Mouse (Mus musculus): ENCODE results near the gene Cdkl3.

The Cdkl3 gene

DNA sequence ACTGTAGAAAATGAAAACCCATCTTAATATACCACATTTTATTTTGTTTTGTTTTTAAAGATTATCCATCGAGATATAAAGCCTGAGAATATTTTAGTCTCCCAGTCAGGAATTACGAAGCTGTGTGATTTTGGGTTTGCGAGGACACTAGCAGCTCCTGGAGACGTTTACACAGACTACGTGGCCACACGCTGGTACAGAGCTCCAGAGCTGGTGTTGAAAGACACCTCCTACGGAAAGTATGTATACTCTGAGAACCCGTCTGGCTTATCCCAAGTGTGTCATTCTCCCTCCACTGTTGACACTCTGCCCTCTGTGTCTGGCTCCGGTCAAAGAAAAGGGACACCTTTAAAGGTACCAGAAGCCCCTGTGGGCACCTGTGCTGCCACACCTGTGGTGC lies 14.2 kb downstream of the Cdkl3 start:
- DNase-seq = no peak

DNA sequence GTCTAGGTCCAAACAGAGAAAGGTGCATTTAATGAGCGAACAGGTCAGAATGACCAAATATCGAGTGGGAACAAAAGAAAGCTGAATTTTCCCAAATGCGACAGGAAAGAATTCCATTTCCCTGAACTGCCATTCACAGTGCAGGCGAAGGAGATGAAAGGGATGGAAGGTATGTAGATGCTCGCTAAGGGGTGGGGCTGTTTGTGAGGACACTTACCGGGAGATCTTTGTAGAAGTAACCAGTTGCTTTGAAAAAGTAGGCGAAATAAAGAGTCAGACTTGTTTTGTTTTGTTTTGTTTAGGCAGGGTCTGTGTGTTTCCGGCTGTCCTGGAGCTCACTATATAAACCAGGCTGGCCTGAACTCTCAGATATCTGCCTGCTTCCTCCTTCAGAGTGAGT lies 28.3 kb downstream of the Cdkl3 start:
- no peak for DNase-seq

DNA sequence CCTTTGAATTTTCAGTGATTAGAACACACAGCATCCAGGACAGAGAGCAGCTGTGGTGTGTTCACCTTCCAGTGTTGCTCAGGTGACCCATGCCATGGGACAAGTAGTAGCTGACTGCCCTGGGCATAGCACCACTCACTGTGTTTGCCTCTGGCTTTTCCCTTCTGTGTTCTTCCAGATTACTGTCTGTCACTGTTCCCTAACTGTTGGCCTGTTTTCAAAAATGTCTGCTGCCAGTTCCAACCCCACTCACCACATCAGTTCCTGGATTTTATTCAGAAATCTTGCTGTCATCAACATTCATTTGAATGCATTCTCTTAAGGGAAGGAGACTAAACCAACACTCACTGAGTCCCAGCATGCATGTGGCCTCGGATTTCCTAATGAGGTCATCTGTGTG lies 29.9 kb downstream of the Cdkl3 start:
- DNase-seq = no peak

DNA sequence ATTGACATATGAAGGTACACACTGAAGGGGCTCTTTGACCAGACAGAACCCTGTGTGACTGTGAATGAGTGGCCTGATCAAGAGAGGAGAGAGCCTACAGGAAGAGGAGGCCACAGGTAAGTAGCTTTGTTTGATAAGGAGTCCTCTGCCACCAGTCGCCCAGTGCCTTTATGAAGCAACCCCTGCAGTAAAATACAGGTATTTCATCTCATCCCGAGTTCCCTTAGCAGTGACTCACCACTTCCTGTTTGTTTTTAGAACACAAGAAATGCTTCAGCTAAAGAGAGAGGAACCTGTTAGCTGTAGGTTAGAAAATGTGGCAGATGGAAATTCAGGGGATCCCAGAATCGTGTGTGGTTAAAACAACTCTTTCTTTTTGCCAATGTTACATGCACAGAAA lies 31.9 kb downstream of the Cdkl3 start:
- DNase-seq = no peak

DNA sequence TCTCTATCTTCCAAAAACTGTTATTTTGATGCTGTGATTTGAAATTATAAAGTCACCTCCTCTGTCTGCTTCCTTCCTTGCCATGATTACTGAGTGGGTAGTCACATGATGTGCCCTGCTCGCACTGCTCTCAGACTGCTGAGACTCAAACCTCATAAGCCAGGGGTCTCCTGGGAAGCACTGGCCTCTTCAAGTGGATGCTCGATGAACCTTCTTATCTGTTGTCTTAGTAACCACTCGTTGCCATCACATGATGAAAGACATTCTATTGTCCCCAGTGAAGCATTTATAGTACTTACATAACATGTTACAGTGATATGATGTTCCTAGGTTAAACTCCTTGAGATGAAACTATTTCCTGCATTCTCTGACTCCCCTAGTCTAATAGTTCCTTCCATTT lies 33.6 kb downstream of the Cdkl3 start:
- DNase-seq = no peak

DNA sequence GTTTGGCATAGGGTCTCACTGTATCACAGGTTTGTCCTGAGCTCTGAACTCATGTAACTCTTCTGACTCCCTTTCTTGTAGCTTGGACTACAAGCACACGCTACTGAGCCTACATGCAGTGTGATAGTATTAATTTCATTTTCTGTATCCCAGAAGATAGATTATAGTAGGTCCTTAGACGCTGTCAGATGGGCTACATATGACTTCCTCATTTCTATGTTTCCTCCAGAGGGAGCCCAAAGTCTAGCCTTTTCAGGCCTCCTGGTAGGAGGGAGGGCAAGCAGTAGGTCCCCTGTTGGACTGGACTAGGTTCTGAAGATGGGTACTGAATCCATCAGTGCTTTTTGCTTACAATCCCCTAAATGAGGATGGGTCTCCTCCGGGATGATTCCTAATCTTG lies 39.2 kb downstream of the Cdkl3 start:
- no peak for DNase-seq

DNA sequence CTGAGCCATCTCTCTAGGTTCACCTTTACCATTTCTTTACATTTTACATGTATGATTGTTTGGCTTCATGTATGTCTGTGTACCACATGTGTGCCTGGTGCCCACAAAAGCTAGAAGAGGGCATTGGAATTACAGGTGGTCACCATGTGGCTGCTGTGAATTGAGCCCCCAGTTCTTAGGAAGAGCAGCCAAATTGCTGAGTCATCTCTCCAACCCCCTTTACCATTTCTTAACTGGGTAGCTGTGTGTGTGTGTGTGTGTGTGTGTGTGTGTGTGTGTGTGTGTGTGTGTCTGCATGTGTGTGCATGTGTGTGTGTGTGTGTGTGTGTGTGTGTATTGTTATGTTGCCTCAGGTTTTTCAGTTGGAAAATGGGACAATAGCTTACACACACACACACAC lies 40.1 kb downstream of the Cdkl3 start:
- DNase-seq = no peak

DNA sequence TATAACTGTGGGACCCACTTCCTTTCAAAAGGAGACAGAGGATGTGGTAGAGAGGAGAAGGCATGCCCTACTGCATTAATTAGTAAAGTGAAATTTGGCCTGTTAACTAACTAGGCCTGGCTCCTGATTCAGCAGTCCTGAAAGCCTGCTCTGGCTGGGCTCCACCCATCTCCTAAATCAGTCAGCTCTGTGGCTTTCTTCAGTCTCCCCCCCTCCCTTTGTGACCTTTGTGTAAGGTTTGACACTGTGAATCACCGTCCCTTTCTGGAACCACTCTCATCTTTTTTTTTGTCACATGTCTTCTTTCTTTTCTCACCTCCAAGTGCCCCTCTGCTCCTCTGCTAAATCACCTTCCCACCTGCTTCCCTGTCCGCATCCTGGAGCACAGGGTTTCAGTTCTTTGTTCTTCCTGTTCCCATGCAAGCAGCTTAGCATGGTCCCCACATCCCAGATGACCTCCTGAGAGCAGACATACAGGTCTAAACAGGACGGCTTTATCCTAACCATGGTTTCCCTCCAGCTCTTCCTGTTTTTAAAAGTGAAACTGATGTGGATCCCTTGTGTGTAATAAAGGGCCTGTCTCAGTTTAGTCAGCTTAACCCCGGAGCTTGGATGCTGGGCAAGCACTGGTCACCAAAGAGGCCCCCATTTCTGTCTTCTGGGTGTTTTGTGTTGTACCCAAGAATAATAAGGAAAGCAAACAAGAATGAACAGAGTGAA lies 42.6 kb downstream of the Cdkl3 start:
- DNase-seq = peak in 1 of 2 experiments; percentile 8

DNA sequence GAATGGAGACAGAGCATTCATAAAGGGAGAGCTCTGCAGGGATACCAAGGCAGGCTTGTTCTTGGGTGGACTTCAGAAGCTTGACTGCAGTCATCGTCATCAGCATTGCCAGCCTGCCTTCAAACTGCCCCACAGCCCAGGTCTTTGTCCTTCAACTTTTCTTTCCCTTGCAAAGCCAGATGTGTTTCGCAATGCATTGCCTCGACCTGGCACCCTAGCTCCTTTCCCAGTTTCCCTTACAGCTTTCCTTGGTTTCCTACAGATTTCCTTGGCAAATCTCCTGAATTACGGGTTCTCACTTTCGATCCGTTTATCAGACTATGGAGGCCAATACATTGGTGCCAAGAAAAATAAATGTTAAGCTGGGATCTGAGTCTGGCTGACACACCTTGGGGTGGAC lies 49.4 kb downstream of the Cdkl3 start:
- DNase-seq = no peak

DNA sequence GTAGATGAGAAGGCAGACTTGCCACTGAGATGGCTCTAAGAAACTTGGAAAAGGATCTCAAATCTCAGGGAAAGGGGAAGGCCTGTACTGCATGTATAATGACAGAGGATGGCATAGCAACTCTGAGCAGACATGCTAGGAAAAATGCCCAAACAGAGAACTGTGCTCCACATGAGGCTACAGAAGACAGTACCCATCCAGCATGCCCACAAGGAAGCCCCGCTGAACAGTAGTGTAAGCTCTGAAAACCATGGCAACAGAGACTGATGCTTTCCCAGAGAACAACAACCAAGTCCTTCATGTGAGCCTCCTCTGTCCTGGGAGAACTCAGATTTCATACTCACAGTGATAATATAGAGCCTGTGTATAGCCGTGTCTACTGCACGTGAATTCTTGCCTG lies 50.7 kb downstream of the Cdkl3 start:
- DNase-seq = no peak

DNA sequence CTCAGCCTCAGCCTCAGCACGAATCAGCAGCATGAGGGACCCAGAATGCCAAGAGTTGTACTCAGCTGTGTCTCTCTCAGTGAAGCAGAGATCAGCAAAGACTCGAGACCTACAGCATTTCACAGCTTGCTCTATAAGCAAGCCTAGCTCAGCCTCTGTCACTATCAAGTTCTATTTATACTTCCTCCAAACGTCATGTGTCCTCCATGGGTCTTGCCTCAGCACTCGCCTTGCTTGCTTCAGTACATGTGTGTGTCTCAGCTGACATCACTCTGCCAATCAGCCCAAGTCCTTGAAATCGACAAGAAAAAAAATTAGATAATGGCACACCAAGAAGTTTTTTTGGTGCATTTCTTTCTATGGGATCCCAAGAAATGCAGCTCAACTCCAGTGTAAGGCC lies 52.2 kb downstream of the Cdkl3 start:
- no peak for DNase-seq

DNA sequence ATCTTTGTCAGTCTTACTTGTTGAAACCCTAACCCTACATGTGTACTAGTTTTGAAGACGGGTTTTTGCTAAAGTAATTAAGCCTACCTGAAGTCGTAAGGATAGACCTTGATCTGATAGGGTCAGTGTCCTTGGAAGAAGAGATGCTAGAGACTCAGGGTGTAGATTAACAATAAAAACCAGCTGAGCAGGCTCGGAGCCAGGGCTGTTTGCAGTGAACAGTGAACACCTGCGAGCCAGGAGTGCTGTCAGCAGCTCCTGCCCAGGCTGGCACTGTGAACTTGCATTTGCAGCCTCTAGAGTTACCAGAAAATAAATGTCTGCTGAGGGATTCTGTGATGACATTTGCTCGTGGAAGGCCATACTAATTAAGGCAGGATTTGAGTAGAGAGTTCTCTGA lies 55.0 kb downstream of the Cdkl3 start:
- DNase-seq = no peak

DNA sequence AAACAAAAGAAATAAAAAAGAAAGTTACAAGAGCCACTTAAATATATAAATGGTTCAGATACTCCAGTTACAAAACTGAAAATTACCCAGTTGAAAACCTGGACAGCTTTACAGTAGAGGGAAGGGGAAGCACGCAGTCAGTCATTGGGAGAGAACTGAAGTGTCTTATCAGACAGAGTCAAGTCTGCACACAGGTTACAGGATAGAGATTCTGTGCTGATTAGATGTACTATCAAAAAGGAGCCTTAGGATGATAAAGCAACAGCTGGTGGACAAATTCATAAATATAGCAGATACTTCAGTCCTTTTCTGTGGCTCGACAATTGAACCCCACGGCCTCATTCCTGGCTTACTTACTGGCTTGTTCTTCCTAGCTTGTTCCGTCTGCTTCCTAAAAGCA lies 56.3 kb downstream of the Cdkl3 start:
- DNase-seq = no peak

DNA sequence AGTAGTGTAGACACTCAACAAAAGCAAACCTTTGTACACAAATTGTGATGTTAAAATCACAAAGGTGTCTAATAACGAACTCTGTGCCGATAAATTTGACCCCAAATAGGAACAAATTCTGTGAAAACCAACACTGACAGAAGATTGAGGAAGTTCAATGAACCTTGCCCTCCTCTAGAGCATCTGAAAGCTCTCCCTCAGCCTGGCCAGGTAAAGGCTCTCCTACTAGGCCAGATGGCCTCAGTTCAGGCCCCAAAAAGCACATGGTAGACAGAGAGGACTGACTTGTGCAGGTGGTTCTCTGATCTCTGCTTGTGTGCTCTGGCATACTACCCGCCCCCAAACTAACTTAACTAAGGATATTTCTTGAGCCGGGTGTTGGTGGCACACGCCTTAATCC lies 58.4 kb downstream of the Cdkl3 start:
- no peak for DNase-seq

DNA sequence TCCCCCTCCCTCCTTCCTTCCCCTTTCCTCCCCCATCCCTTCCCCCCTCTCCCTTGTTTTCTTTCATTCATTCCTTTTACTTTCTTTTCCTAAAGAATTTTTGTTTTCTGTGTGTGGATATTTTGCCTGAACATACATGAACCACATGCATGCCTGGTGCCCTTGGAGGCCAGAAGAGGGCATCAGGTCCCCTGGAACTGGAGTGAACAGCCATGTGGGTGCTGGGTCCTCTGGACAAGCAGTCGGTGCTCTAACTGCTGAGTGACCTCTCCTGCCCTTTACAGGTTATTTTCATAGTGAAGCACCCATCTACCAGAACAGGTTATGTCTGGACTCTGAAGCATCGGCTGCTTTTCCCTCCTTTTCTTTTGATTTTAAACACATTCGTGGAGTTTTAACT lies 60.4 kb downstream of the Cdkl3 start:
- no peak for DNase-seq

DNA sequence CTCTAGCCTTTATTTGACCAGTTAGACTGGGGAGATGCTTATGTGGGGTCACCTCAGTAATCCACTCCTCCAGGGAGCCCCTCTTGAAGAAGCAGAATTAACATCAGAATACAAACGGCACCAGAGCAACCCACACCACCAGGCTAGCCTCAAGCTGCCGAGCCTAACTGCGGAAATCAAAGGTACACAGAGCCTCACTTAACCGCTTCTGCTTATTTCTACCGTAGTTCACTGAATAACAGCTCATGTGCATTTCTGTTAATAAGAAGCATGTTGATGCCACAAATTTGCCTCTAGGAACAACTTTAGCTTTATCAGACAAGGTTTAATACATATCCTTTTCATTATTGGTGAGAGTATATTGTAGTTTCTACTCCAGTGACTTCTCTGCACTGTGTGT lies 61.8 kb downstream of the Cdkl3 start:
- DNase-seq = no peak

DNA sequence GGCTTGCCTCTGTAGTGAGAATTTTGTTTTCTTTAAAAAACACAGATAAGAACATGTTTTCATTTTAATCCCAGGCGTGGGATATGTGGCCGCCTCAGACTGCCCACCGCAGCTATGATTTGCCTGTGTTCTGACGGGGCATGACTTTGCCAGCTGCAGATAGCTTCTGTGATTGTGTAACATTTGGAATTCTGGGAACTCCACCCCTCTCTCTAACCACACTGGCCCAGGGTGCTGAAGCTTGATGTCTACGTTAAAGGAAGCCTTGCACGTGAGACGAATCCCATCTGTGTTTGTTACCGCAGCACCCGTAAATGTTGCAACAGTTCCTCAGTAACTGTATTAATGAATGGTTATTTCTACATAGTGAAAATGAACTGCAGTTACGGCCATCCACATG lies 67.7 kb downstream of the Cdkl3 start:
- no peak for DNase-seq

DNA sequence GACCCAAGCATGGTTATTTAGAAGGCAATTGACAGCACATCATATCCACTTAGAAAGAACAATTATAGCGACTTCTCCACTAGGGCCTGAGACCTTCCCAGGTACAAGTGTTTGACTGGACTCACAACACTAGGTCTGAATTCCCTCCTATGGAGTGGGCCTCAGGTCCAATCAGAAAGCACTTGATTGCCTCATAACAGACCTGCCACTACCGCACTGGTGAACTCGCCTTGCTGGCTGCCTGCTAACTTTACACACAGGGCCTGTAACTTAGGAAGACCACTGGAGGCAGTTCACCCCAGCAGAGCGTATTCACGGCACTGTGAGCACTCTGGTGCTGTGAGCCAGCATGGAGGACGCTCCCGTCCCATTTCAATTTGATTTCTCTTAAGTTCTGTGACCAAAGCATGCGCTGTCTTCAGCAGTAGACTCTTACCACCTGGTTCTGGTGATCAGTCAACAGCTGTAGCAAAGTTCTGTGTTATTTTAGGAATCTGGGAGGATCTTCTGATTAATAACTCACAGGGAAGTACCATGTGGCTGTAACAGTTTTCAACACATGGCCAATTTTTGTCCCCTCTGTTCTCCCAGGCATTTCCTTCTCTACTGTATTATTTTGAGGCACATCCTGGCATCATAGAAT lies 69.6 kb downstream of the Cdkl3 start:
- no peak for DNase-seq

DNA sequence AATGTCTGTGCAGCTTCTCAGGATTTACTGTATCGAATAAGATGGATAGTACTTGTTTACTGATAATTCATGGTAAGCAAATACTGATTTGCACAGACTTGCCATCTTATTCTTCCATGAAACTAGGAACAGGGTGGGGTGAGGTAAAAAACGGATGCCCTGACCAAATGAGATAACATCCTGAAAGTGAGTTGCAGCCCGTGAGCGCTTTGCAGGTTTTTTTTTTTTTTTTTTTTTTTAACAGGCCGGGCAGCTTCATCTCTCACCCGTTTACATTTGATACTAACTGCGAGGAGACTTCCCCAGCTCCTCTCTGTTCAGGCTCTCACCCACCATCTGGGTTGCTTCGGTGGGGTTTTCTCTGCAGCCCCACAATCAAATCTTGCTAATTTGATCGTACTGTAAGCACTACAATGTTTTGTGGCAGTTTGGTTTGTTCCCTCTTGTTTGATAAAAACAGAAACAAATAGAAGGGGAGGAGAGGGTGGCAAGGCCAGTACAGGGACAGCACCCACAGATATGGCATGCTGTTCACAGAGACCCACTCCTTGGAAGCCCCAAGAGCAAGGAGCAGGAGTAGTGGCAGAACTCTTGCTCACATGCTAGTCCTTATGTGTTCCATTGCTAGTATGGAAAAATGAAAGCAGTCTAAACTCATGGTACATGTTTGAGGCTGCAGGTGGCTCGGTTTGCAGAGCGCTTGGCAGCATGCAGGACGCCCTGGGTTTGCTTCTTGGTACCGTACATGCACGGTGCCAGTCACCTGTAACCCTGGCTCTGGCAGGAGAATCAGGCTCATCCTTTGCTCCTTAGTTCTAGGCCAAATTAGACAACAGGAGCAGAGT lies 70.8 kb downstream of the Cdkl3 start:
- no peak for DNase-seq

DNA sequence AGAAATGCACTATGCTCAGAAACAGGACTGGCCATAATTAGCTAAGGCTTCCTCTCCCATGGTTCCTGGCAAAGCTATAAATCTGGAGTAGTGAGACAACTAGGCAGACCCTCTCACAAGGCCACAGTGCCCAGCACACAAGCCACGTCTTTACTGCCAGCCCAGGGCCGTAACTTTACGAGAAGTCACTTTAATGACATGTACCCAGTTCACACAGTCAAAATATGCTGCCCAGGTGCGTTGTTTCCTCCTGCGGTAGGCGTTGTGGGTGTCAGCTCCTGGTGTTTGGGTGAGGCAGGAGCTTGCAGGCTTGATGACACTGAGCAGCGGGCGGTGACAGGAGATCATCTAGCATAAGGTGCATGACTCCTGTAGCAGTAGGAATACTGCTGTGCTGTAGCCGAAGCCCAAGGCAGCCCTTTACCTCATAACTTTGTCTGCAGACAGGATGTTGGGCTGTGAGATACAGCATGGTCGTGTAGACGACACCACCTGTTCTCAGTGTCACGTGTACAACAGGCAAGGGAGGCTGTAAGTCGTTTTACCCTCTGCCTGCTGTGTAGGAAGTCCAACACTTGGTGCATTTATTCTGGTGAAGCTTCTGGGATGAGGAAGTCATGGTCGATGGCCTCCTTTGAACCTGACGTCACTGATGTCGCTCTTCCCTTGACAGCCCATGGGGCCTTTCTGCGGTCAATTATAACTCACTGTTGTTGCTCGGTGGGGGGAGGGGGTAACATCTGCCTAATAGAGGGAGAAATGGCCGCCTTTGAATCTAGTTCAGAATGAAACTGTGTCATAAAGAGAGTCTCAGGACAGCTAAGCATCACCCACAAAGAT lies 72.0 kb downstream of the Cdkl3 start:
- DNase-seq = peak in 1 of 2 experiments; percentile 23

DNA sequence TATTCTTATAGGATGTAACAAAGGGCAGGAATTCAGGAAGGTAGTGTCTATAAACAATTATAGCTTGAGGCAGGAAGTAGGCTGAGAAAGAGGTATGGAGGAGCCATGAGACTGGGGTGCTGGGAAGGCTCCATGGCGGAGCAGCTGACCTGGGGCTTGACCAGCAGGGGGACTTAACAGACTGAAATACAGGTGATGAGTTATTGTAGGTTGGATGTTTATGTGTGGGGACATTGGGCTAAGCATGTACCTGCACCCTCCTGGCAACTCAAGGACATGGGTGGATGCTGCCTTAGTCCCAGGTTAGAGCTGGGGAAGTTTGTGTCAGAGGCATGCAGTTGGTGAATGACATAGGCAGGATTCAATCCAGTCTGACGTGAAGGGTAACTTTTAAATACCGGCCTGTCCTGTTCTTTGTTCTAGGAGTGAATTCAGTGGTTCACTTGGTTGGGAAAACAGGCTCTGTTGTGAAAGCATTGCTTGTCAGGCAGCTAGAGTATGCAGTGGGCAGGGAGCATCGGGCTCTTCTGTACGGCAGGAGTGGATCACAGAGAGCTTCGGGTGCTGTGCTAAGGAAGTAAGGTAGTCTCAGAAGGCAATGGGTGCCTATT lies 72.8 kb downstream of the Cdkl3 start:
- DNase-seq = no peak

DNA sequence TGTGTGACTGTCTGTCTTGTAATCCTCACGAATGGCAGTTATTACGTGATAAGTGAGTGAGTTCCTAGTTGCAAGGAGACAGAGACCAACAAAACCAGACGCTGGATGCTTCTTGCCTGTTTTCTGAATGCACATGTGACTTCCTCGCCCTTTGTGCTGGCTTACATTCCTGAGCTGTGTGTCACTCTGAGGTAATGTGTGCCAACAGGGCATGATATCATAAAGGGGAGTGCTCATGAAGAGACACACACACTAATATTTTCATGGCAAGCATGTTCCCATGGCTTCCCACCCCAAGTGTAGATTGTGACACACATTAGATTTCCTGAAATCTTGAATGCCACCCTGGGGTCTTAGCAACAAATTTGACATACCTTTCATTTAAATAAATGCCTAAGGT lies 73.9 kb downstream of the Cdkl3 start:
- DNase-seq = no peak

DNA sequence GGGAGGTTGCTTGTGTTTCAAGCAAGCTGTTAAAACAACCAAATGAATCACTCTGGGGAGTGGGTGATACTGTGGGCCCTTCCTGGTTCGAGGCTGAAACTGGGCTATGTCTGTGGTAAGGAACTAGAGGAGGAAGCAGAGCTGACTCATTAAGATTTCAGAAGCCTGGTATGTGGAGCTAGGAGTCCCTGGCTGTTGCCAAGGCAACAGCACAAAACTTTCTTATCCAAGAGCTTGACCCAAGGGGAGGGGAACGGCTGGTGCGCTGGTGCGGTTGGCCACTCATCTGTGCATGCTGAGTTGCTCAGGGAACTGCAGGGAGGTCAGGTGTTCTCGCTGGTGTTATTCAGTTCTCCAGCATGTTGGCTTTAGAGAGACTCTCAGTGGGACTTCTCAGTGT lies 76.0 kb downstream of the Cdkl3 start:
- no peak for DNase-seq

Measured in spleen, adult 18-20 months (tissue).